Mouse (Mus musculus): Measurements from ENCODE around the gene Gm20388. TPM values are rescaled to one million over a fixed set of nuclear protein-coding genes. Genes with fewer than 3 reads are reported as not detected.
"Not testable (repeated sequence)": the region's sequence is repeated elsewhere in the genome, so short reads cannot be mapped to it uniquely, and the experiment has no call there.

The Gm20388 gene
- polyA plus RNA-seq, 1 experiment = 49.7 TPM

DNA sequence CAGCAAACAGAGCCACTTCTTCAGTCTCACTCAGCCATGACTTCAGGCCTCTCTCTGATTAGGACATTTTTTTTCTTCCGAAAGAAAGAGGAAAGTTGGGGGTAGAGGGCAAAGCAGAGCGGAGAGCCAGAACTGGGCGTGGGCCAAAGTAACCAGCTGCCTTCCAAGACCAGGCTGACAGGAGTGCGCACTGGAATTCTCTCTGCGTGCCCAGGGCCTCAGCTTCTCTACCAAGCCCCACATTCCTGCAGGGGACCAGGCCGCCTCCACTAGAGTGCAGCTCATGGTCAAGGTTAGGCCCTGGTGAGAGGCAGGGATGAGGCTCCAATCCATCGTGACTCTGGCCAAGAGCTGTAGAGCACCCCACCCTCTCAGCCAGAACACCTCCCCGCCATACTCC is 1520.9 kb downstream of the Gm20388 start:
- Histone ChIP-seq H3K4me3 (ENCODE audit: insufficient read depth, low read depth, low read length) (no peak overlapping the region), H3K27ac (ENCODE audit: insufficient read depth, low read depth, low read length) (no peak overlapping the region), H3K4me1 (ENCODE audit: control insufficient read depth, insufficient read depth, low read length) (no peaks in the 10 kb centered on the region), H3K36me3 (ENCODE audit: control insufficient read depth, insufficient read depth, low read length) (no peaks in the 10 kb centered on the region), H3K27me3 (replicated peaks; ENCODE audit: control insufficient read depth, insufficient read depth, low read length) (no peaks in the 10 kb centered on the region)
- peak; percentile 35 for DNase-seq
- TF ChIP-seq POLR2A (IDR thresholded peaks at IDR 0.05; ENCODE audit: low read depth, low read length) = no peak
- TF ChIP-seq CTCF (conservative IDR thresholded peaks at IDR 0.05; ENCODE audit: insufficient read depth, insufficient read length, low read depth, low read length) = no peak
- WGBS = 51% methylated on average over 8 of the region's 8 CpGs

DNA sequence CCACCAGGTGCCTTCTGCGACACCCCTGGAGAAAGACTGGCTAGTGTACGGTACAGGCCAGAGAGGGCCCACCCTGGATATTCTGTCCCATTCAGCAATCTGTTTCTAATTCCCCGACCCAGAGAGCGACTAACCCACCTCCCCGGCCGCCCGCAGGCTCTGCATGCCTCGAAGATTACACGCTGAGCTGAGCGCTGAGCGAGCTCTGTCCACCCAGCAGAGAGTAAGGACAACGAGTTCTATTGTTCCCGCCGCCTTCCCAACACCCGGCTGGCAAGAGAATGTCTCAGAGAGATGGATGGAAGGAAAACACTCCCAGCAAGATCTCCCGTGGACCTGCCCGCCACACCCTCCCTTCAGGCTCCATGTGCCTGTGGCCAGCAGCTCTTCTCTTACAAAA is 1522.8 kb downstream of the Gm20388 start:
- TF ChIP-seq CTCF (conservative IDR thresholded peaks at IDR 0.05; ENCODE audit: insufficient read depth, insufficient read length, low read depth, low read length) (no peak), POLR2A (IDR thresholded peaks at IDR 0.05; ENCODE audit: low read depth, low read length) (no peak)
- H3K27me3 ChIP-seq (replicated peaks; ENCODE audit: control insufficient read depth, insufficient read depth, low read length) = no peaks in the 10 kb centered on the region
- no peaks in the 10 kb centered on the region for H3K4me1 ChIP-seq (ENCODE audit: control insufficient read depth, insufficient read depth, low read length)
- no peak overlapping the region for H3K4me3 ChIP-seq (ENCODE audit: insufficient read depth, low read depth, low read length)
- H3K27ac ChIP-seq (ENCODE audit: insufficient read depth, low read depth, low read length) = no peak overlapping the region
- WGBS = 48% methylated on average over 17 of the region's 17 CpGs
- no peaks in the 10 kb centered on the region for H3K36me3 ChIP-seq (ENCODE audit: control insufficient read depth, insufficient read depth, low read length)
- no peak for DNase-seq

DNA sequence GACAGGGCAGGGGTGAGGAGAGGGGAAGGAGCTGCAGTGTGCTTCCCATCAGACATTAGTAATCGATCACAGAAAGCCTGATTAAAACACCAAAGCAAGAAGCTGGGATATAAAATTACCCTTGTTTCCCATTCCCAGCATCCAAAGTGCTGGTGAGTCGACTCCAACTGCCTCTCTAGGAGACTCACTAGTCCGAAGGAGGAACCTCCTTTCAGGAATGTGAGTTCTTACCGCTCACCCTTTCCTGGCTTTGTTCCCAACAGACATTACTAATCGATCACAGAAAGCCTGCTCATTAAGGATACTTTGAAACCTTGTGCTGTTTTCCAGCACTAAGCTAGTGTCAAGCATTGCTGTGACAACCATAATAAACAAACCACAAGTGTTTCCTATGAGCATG is 1526.0 kb downstream of the Gm20388 start:
- DNase-seq = peak; percentile 47
- Histone ChIP-seq H3K4me1 (ENCODE audit: control insufficient read depth, insufficient read depth, low read length) (no peaks in the 10 kb centered on the region), H3K27me3 (replicated peaks; ENCODE audit: control insufficient read depth, insufficient read depth, low read length) (no peaks in the 10 kb centered on the region), H3K4me3 (ENCODE audit: insufficient read depth, low read depth, low read length) (no peak overlapping the region), H3K36me3 (ENCODE audit: control insufficient read depth, insufficient read depth, low read length) (no peaks in the 10 kb centered on the region), H3K27ac (ENCODE audit: insufficient read depth, low read depth, low read length) (no peak overlapping the region)
- TF ChIP-seq CTCF (conservative IDR thresholded peaks at IDR 0.05; ENCODE audit: insufficient read depth, insufficient read length, low read depth, low read length) = no peak
- TF ChIP-seq POLR2A (IDR thresholded peaks at IDR 0.05; ENCODE audit: low read depth, low read length) = no peak
- 35% methylated on average over 5 of the region's 5 CpGs for WGBS

DNA sequence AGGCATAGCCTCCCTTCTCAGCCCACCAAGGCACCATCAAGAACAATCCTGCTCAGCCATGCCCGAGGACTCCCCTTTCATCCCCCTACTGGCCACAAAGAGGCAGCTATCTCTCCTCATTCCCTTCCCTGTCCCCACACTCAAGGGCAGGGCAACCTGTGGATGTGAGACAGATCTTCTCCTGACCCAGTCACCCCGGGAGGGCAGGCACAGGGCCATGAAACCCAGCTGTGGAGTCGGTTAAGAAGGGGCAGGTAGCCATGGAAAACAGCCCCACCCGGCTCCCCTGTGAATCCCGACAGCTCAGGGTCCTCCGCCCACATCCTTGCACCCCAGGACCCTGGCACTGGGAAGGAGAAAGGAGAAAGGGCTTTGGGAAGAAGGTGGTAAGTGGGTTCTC is 1526.9 kb downstream of the Gm20388 start:
- WGBS = 59% methylated on average over 6 of the region's 6 CpGs
- Histone ChIP-seq H3K27me3 (replicated peaks; ENCODE audit: control insufficient read depth, insufficient read depth, low read length) (no peaks in the 10 kb centered on the region), H3K36me3 (ENCODE audit: control insufficient read depth, insufficient read depth, low read length) (no peaks in the 10 kb centered on the region), H3K4me1 (ENCODE audit: control insufficient read depth, insufficient read depth, low read length) (no peaks in the 10 kb centered on the region), H3K4me3 (ENCODE audit: insufficient read depth, low read depth, low read length) (no peak overlapping the region), H3K27ac (ENCODE audit: insufficient read depth, low read depth, low read length) (no peak overlapping the region)
- no peak for DNase-seq
- TF ChIP-seq CTCF (conservative IDR thresholded peaks at IDR 0.05; ENCODE audit: insufficient read depth, insufficient read length, low read depth, low read length) (no peak), POLR2A (IDR thresholded peaks at IDR 0.05; ENCODE audit: low read depth, low read length) (no peak)

DNA sequence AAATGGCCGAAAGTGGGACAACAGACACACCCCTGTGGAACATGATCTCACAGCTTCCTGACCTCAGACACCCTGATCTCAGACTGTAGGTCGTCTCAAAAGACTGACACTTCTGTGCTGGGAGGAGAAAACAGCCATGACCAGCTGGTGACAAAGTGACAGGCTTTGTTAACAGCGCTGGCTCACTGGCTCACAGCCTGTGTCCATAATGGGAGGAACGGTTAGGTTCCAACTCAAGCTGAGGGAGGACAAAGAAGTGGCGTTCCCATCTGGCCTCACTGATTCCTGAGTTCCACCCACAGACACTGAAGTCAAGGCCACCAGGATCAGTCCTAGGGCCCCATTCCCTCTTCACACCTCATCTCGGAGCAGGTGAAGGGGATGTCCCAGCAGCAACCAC is 1527.5 kb downstream of the Gm20388 start:
- no peak for DNase-seq
- no peaks in the 10 kb centered on the region for H3K4me1 ChIP-seq (ENCODE audit: control insufficient read depth, insufficient read depth, low read length)
- no peaks in the 10 kb centered on the region for H3K36me3 ChIP-seq (ENCODE audit: control insufficient read depth, insufficient read depth, low read length)
- WGBS = 44% methylated on average over 6 of the region's 6 CpGs
- no peak for TF ChIP-seq POLR2A (IDR thresholded peaks at IDR 0.05; ENCODE audit: low read depth, low read length)
- no peak for TF ChIP-seq CTCF (conservative IDR thresholded peaks at IDR 0.05; ENCODE audit: insufficient read depth, insufficient read length, low read depth, low read length)
- H3K27ac ChIP-seq (ENCODE audit: insufficient read depth, low read depth, low read length) = no peak overlapping the region
- no peaks in the 10 kb centered on the region for H3K27me3 ChIP-seq (replicated peaks; ENCODE audit: control insufficient read depth, insufficient read depth, low read length)
- no peak overlapping the region for H3K4me3 ChIP-seq (ENCODE audit: insufficient read depth, low read depth, low read length)

DNA sequence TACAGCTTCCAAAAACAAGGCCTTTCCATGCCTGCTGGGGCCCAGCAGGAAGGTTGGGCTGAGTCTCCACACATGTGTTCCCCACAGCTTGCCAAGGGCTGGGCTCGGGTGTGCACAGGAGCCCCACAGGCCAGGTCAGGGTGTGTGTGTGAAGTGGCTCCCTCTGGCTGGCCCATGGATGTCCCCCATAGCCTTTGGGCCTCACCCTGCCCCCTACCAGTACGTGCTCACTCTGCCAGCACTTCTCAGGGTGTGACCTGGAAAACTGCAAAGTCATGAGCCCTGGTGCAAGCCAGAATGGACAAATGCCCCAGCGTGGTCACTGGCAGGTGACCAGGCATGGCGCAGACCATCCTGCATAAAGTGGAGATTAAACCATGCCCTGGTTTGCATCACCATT is 1528.7 kb downstream of the Gm20388 start:
- H3K36me3 ChIP-seq (ENCODE audit: control insufficient read depth, insufficient read depth, low read length) = no peaks in the 10 kb centered on the region
- no peak for TF ChIP-seq CTCF (conservative IDR thresholded peaks at IDR 0.05; ENCODE audit: insufficient read depth, insufficient read length, low read depth, low read length)
- no peak for TF ChIP-seq POLR2A (IDR thresholded peaks at IDR 0.05; ENCODE audit: low read depth, low read length)
- DNase-seq = no peak
- no peak overlapping the region for H3K4me3 ChIP-seq (ENCODE audit: insufficient read depth, low read depth, low read length)
- H3K27ac ChIP-seq (ENCODE audit: insufficient read depth, low read depth, low read length) = no peak overlapping the region
- H3K4me1 ChIP-seq (ENCODE audit: control insufficient read depth, insufficient read depth, low read length) = no peaks in the 10 kb centered on the region
- no peaks in the 10 kb centered on the region for H3K27me3 ChIP-seq (replicated peaks; ENCODE audit: control insufficient read depth, insufficient read depth, low read length)
- 77% methylated on average over 4 of the region's 4 CpGs for WGBS

DNA sequence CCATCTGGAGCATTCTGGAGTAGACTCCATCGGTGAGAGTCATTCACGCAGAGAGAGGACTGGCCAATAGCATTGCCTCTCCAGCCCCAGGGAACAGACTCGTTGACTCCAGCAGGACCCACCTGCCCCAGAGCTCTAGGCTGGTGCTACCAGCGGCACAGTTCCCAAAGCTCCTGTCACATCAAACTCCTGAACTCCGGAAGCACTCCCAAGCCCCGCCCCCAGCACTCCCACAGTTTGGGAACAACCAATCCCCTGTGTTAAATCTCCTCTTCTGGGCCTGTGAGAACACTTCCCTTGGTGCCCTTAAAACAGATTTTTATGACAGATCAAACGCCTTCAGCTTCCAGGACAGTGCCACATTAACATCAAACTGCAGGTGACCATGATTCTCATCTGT is 1532.7 kb downstream of the Gm20388 start:
- DNase-seq = no peak
- H3K27ac ChIP-seq (ENCODE audit: insufficient read depth, low read depth, low read length) = no peak overlapping the region
- no peaks in the 10 kb centered on the region for H3K36me3 ChIP-seq (ENCODE audit: control insufficient read depth, insufficient read depth, low read length)
- TF ChIP-seq POLR2A (IDR thresholded peaks at IDR 0.05; ENCODE audit: low read depth, low read length) = no peak
- TF ChIP-seq CTCF (conservative IDR thresholded peaks at IDR 0.05; ENCODE audit: insufficient read depth, insufficient read length, low read depth, low read length) = no peak
- no peaks in the 10 kb centered on the region for H3K4me1 ChIP-seq (ENCODE audit: control insufficient read depth, insufficient read depth, low read length)
- H3K4me3 ChIP-seq (ENCODE audit: insufficient read depth, low read depth, low read length) = no peak overlapping the region
- no peaks in the 10 kb centered on the region for H3K27me3 ChIP-seq (replicated peaks; ENCODE audit: control insufficient read depth, insufficient read depth, low read length)
- WGBS = 64% methylated on average over 7 of the region's 7 CpGs

DNA sequence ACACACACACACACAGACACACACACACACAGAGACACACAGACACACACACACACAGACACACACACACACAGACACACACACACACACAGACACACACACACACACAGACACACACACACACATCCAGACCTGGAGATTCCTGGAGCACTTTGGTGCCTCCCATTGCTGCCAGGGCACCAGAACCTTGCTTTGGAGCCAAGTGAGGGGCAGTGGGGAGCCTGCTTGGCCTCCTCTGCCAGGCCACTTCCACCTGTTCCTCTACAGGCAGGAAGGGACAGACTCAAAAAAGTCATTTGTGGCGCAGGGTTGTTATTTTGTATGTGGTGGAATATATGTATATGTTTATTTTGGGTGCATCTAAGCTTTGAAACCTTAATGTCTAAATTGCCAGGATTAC is 1533.9 kb downstream of the Gm20388 start:
- H3K4me3 ChIP-seq (ENCODE audit: insufficient read depth, low read depth, low read length); H3K4me1 ChIP-seq (ENCODE audit: control insufficient read depth, insufficient read depth, low read length); H3K27me3 ChIP-seq (replicated peaks; ENCODE audit: control insufficient read depth, insufficient read depth, low read length); H3K36me3 ChIP-seq (ENCODE audit: control insufficient read depth, insufficient read depth, low read length); H3K27ac ChIP-seq (ENCODE audit: insufficient read depth, low read depth, low read length); DNase-seq: not testable (repeated sequence)
- 100% methylated on average over 1 of the region's 1 CpGs for WGBS

Measured in kidney, adult 2 months (tissue).